Mouse (Mus musculus): Measurements from ENCODE around the gene Gm20605. TPM values are rescaled to one million over a fixed set of nuclear protein-coding genes. Genes with fewer than 3 reads are reported as not detected.

The Gm20605 gene
- total and polyA plus RNA-seq, 3 experiments: 1.1 to 9.0 (median 1.1) TPM

GRCm38 (mm10) chr5:137583670-137584169 lies 45.3 kb upstream of the Gm20605 start:
- in situ Hi-C loops (cut with MboI; ENCODE audit: low pct_ligation_motif_present, low pct_unique_long_range_greater_than_20kb, low sequenced_read_pairs): no loop called here
- TF ChIP-seq NRF1 (IDR thresholded peaks at IDR 0.05; ENCODE audit: low read depth, low read length): no peak
- no peak for TF ChIP-seq JUN (IDR thresholded peaks at IDR 0.05; ENCODE audit: insufficient read depth, low read depth, low read length)
- TF ChIP-seq RCOR1 (conservative IDR thresholded peaks at IDR 0.05; ENCODE audit: low read depth, low read length): no peak
- TF ChIP-seq ZMIZ1 (IDR thresholded peaks at IDR 0.05; ENCODE audit: low read depth, low read length): no peak
- no peak for TF ChIP-seq MAFK (IDR thresholded peaks at IDR 0.05; ENCODE audit: insufficient replicate concordance, low read length)
- no peak for TF ChIP-seq EP300 (IDR thresholded peaks at IDR 0.05; ENCODE audit: low read length)
- no peak for TF ChIP-seq USF2 (conservative IDR thresholded peaks at IDR 0.05; ENCODE audit: low read depth, low read length)
- no peak for TF ChIP-seq MAZ (IDR thresholded peaks at IDR 0.05; ENCODE audit: low read depth, low read length)
- no peak for TF ChIP-seq POLR2AphosphoS2 (IDR thresholded peaks at IDR 0.05; ENCODE audit: low read depth, low read length)
- no peak for TF ChIP-seq MXI1 (IDR thresholded peaks at IDR 0.05; ENCODE audit: low read depth, low read length)
- no peak for TF ChIP-seq TCF12 (IDR thresholded peaks at IDR 0.05; ENCODE audit: low read depth, low read length)
- TF ChIP-seq USF1 (IDR thresholded peaks at IDR 0.05; ENCODE audit: low read depth, low read length): no peak
- no peak for TF ChIP-seq CHD1 (IDR thresholded peaks at IDR 0.05; ENCODE audit: low read depth, low read length)
- TF ChIP-seq SMC3 (IDR thresholded peaks at IDR 0.05; ENCODE audit: low read depth, low read length): no peak
- no peak for TF ChIP-seq ZNF384 (IDR thresholded peaks at IDR 0.05; ENCODE audit: low read depth, low read length)
- no peak for TF ChIP-seq SIN3A (IDR thresholded peaks at IDR 0.05; ENCODE audit: low read length)
- no peak for TF ChIP-seq E2F4 (IDR thresholded peaks at IDR 0.05; ENCODE audit: insufficient replicate concordance, low read depth, low read length)
- TF ChIP-seq MYC (IDR thresholded peaks at IDR 0.05; ENCODE audit: low read depth, low read length): no peak
- TF ChIP-seq CHD2 (IDR thresholded peaks at IDR 0.05; ENCODE audit: low read length): no peak
- DNase-seq (ENCODE audit: extremely low read depth): no peak
- dilution Hi-C loops (cut with MboI; ENCODE audit: extremely low pct_ligation_motif_present, extremely low pct_unique_long_range_greater_than_20kb, low sequenced_read_pairs): no loop called here
- Histone ChIP-seq H3K27me3 (replicated peaks) (peaks cover 3% of the 10 kb centered on the region), H3K27ac (ENCODE audit: insufficient read depth, low read depth) (no peak overlapping the region), H3K4me2 (ENCODE audit: insufficient read depth, low read depth, poor library complexity, severe bottlenecking) (no peak overlapping the region), H3K79me2 (replicated peaks; ENCODE audit: control insufficient read depth, extremely low read depth, insufficient read depth, poor library complexity, severe bottlenecking) (no peaks in the 10 kb centered on the region), H3K9ac (ENCODE audit: insufficient read depth, low read depth) (no peak overlapping the region), H3K36me3 (replicated peaks in 1 of 2; ENCODE audit: control insufficient read depth in 1 of 2, insufficient read depth in 1 of 2, low read length in 1 of 2) (no peaks in the 10 kb centered on the region), H3K4me1 (ENCODE audit: control insufficient read depth in 1 of 2, insufficient read depth in 2 of 2) (no peaks in the 10 kb centered on the region), H3K4me3 (replicated peaks in 1 of 3; ENCODE audit: low read depth in 2 of 3, low read length in 2 of 3, poor library complexity in 1 of 3) (no peak overlapping the region), H3K9me3 (replicated peaks; ENCODE audit: low read length) (peaks cover 6% of the 10 kb centered on the region)

- dilution Hi-C loops (cut with MboI; ENCODE audit: extremely low pct_ligation_motif_present, extremely low pct_unique_long_range_greater_than_20kb, low sequenced_read_pairs) (no loop called here), in situ Hi-C loops (cut with MboI; ENCODE audit: low pct_ligation_motif_present, low pct_unique_long_range_greater_than_20kb, low sequenced_read_pairs) (no loop called here)
- TF ChIP-seq SMC3 (IDR thresholded peaks at IDR 0.05; ENCODE audit: low read depth, low read length): peak; percentile 60
- peak; percentile 48 to 82; a peak in 3 of 4 replicates for TF ChIP-seq CTCF (conservative IDR thresholded peaks at IDR 0.05 in 1 of 2, IDR thresholded peaks at IDR 0.05 in 1 of 2; ENCODE audit: low read depth in 2 of 2, low read length in 2 of 2)
- peak; percentile 50; the same call in 1 of the 2 replicates for TF ChIP-seq IRF4 (IDR thresholded peaks at IDR 0.05; ENCODE audit: low read depth, low read length)
- no peak for TF ChIP-seq MAX (IDR thresholded peaks at IDR 0.05; ENCODE audit: low read length)
- no peak for TF ChIP-seq JUN (IDR thresholded peaks at IDR 0.05; ENCODE audit: insufficient read depth, low read depth, low read length)
- TF ChIP-seq RAD21 (IDR thresholded peaks at IDR 0.05; ENCODE audit: low read depth, low read length): peak; percentile 58
- H3K4me2 ChIP-seq (ENCODE audit: insufficient read depth, low read depth, poor library complexity, severe bottlenecking): no peak overlapping the region
- H3K36me3 ChIP-seq (replicated peaks in 1 of 2; ENCODE audit: control insufficient read depth in 1 of 2, insufficient read depth in 1 of 2, low read length in 1 of 2): no peaks in the 10 kb centered on the region
- no peaks in the 10 kb centered on the region for H3K79me2 ChIP-seq (replicated peaks; ENCODE audit: control insufficient read depth, extremely low read depth, insufficient read depth, poor library complexity, severe bottlenecking)
- no peak overlapping the region for H3K4me3 ChIP-seq (replicated peaks in 1 of 3; ENCODE audit: low read depth in 2 of 3, low read length in 2 of 3, poor library complexity in 1 of 3)
- peaks cover 3% of the 10 kb centered on the region for H3K27me3 ChIP-seq (replicated peaks)
- peak; percentile 52 for DNase-seq (ENCODE audit: extremely low read depth)
- H3K4me1 ChIP-seq (ENCODE audit: control insufficient read depth in 1 of 2, insufficient read depth in 2 of 2): no peaks in the 10 kb centered on the region
- H3K9ac ChIP-seq (ENCODE audit: insufficient read depth, low read depth): no peak overlapping the region
- H3K9me3 ChIP-seq (replicated peaks; ENCODE audit: low read length): peaks cover 6% of the 10 kb centered on the region
- no peak overlapping the region for H3K27ac ChIP-seq (ENCODE audit: insufficient read depth, low read depth)
Measured at GRCm38 (mm10) chr5:137584976-137585375, 44.0 kb upstream of the Gm20605 start.

Measured in CH12.LX (cell line).